Mouse (Mus musculus) lung, postnatal 0 days (tissue): ENCODE measurements around the gene Crim1. TPM values are rescaled to one million over a fixed set of nuclear protein-coding genes. Genes with fewer than 3 reads are reported as not detected.

Source experiments
- ATAC-seq: fragments of 200-750 bp; cut with Nextera tagmentation; 2 replicates; pipeline ENCODE4 v1.8.0; 2017; ENCODE audit warnings: moderate library complexity
- DNase-seq: peaks from one replicate; pipeline ENCODE4 v3.0.0-alpha.2; 2016; ENCODE audit warnings: low spot score
- H3K27ac ChIP-seq: fragments of 300-500 bp; sonication (generic); 2 replicates; pipeline ENCODE4 v1.5.1; 2014; ENCODE audit warnings: antibody characterized with exemption, mild to moderate bottlenecking, low read length, mixed read lengths
- H3K27me3 ChIP-seq: fragments of 300-500 bp; sonication (generic); replicated peaks from 2 replicates; pipeline ENCODE4 v1.6.1; 2014; ENCODE audit warnings: low read length, mixed read lengths; ENCODE audit not compliant: insufficient read depth
- H3K36me3 ChIP-seq: fragments of 300-500 bp; sonication (generic); 2 replicates; pipeline ENCODE4 v1.6.1; 2014; ENCODE audit warnings: low read length, mixed read lengths; ENCODE audit not compliant: insufficient read depth
- H3K4me1 ChIP-seq: fragments of 300-500 bp; sonication (generic); 2 replicates; pipeline ENCODE4 v1.6.1; 2014; ENCODE audit warnings: antibody characterized with exemption, low read depth, low read length, mixed read lengths; ENCODE audit not compliant: insufficient read depth
- H3K4me2 ChIP-seq: fragments of 300-500 bp; sonication (generic); replicated peaks from 2 replicates; pipeline ENCODE4 v1.6.1; 2014; ENCODE audit warnings: low read depth, mild to moderate bottlenecking, low read length, moderate library complexity, mixed read lengths
- H3K4me3 ChIP-seq: fragments of 300-500 bp; sonication (generic); 2 replicates; pipeline ENCODE4 v1.5.1; 2014; ENCODE audit warnings: low read depth, low read length
- H3K9ac ChIP-seq: fragments of 300-500 bp; sonication (generic); replicated peaks from 2 replicates; pipeline ENCODE4 v1.6.1; 2014; ENCODE audit warnings: low read depth, mild to moderate bottlenecking
- H3K9me3 ChIP-seq: fragments of 300-500 bp; sonication (generic); 2 replicates; pipeline ENCODE4 v1.6.1; 2016; ENCODE audit warnings: low read length, mixed read lengths
- CTCF ChIP-seq: IDR thresholded peaks from 2 replicates; pipeline ENCODE4 v1.5.1; 2016; ENCODE audit warnings: antibody characterized with exemption, mild to moderate bottlenecking
- EP300 ChIP-seq: IDR thresholded peaks from 2 replicates; pipeline ENCODE4 v1.6.1; 2016; ENCODE audit warnings: antibody characterized with exemption, mild to moderate bottlenecking, control low read depth
- WGBS: fragments of 180-500 bp; shearing (Covaris S2); extraction: QIAGEN DNeasy Blood & Tissue Kit; methylation state at CpG from one replicate; pipeline ENCODE4 v1.1.7; 2014; 5-methylcytosine and 5-hydroxymethylcytosine counted together
- polyA plus RNA-seq: library from polyadenylated mRNA; unstranded; fragments of >200 nt; fragmentation: Nextera tagmentation; extraction: Ambion mirVana; gene quantifications from 2 replicates; pipeline ENCODE4 v1.2.1, GENCODE M21; 2015

Crim1 gene
- polyA plus RNA-seq, 1 experiment from 2014 or later = 8.2 TPM

GRCm38 (mm10) chr17:78322369-78323335 lies 122.6 kb downstream of the Crim1 start:
- Histone ChIP-seq H3K36me3 (no peaks in the 10 kb centered on the region), H3K27me3 (peaks cover 3% of the 10 kb centered on the region; the same call in 1 of the 2 replicates), H3K9me3 (no peaks in the 10 kb centered on the region), H3K4me1 (no peaks in the 10 kb centered on the region; the same call in 1 of the 2 replicates), H3K27ac (no peak overlapping the region), H3K4me2 (no peak overlapping the region), H3K9ac (no peak overlapping the region), H3K4me3 (no peak overlapping the region)
- DNase-seq = peak; percentile 64
- peak; percentile 42; the same call in 1 of the 2 replicates for ATAC-seq
- TF ChIP-seq EP300 (peak; percentile 60; the same call in 1 of the 2 replicates), CTCF (no peak)
- WGBS = 23% methylated on average over 18 of the region's 18 CpGs

GRCm38 (mm10) chr17:78325761-78326332 lies 125.8 kb downstream of the Crim1 start:
- peaks cover 3% of the 10 kb centered on the region; the same call in 1 of the 2 replicates for H3K27me3 ChIP-seq
- no peak overlapping the region for H3K4me3 ChIP-seq
- no peak overlapping the region for H3K4me2 ChIP-seq
- DNase-seq = no peak
- H3K36me3 ChIP-seq = no peaks in the 10 kb centered on the region
- ATAC-seq = no peak
- no peak overlapping the region for H3K9ac ChIP-seq
- H3K9me3 ChIP-seq = no peaks in the 10 kb centered on the region
- H3K27ac ChIP-seq = no peak overlapping the region
- 85% methylated on average over 7 of the region's 7 CpGs for WGBS
- TF ChIP-seq CTCF (no peak), EP300 (no peak)
- peaks cover 3% of the 10 kb centered on the region; the same call in 1 of the 2 replicates for H3K4me1 ChIP-seq

- Histone ChIP-seq H3K4me1 (peaks cover 3% of the 10 kb centered on the region; the same call in 1 of the 2 replicates), H3K36me3 (no peaks in the 10 kb centered on the region), H3K9me3 (no peaks in the 10 kb centered on the region), H3K27me3 (peaks cover 3% of the 10 kb centered on the region; the same call in 1 of the 2 replicates), H3K4me2 (no peak overlapping the region), H3K4me3 (no peak overlapping the region), H3K27ac (no peak overlapping the region), H3K9ac (no peak overlapping the region)
- no peak for ATAC-seq
- WGBS = 50% methylated on average over 2 of the region's 2 CpGs
- TF ChIP-seq CTCF = no peak
- TF ChIP-seq EP300 = no peak
- no peak for DNase-seq
Observed at GRCm38 (mm10) chr17:78326381-78326780, 126.3 kb downstream of the Crim1 start.

- H3K27me3 ChIP-seq = peaks cover 3% of the 10 kb centered on the region; the same call in 1 of the 2 replicates
- H3K9ac ChIP-seq = no peak overlapping the region
- H3K4me1 ChIP-seq = peaks cover 3% of the 10 kb centered on the region; the same call in 1 of the 2 replicates
- no peak overlapping the region for H3K27ac ChIP-seq
- DNase-seq = no peak
- TF ChIP-seq CTCF (no peak), EP300 (no peak)
- H3K9me3 ChIP-seq = no peaks in the 10 kb centered on the region
- ATAC-seq = no peak
- H3K4me3 ChIP-seq = no peak overlapping the region
- WGBS = 37% methylated on average over 4 of the region's 4 CpGs
- H3K36me3 ChIP-seq = no peaks in the 10 kb centered on the region
- H3K4me2 ChIP-seq = no peak overlapping the region
Observed at GRCm38 (mm10) chr17:78327187-78327586, 127.1 kb downstream of the Crim1 start.

- no peak for TF ChIP-seq EP300
Observed at GRCm38 (mm10) chr17:78328287-78328686, 128.2 kb downstream of the Crim1 start.

GRCm38 (mm10) chr17:78331438-78331837 lies 131.4 kb downstream of the Crim1 start:
- WGBS = 80% methylated on average over 8 of the region's 8 CpGs
- Histone ChIP-seq H3K4me2 (no peak overlapping the region), H3K4me1 (peaks cover 3% of the 10 kb centered on the region; the same call in 1 of the 2 replicates), H3K27ac (no peak overlapping the region), H3K9ac (no peak overlapping the region), H3K4me3 (no peak overlapping the region), H3K36me3 (no peaks in the 10 kb centered on the region), H3K9me3 (no peaks in the 10 kb centered on the region), H3K27me3 (no peaks in the 10 kb centered on the region)
- TF ChIP-seq EP300 (no peak), CTCF (no peak)
- DNase-seq (no peak), ATAC-seq (no peak)

More at GRCm38 (mm10) chr17:78328287-78328686, 128.2 kb downstream of the Crim1 start:
- Histone ChIP-seq H3K27me3 (peaks cover 3% of the 10 kb centered on the region; the same call in 1 of the 2 replicates), H3K4me1 (peaks cover 3% of the 10 kb centered on the region; the same call in 1 of the 2 replicates), H3K9ac (no peak overlapping the region), H3K4me2 (no peak overlapping the region), H3K9me3 (no peaks in the 10 kb centered on the region), H3K36me3 (no peaks in the 10 kb centered on the region), H3K27ac (no peak overlapping the region), H3K4me3 (no peak overlapping the region)
- DNase-seq (no peak), ATAC-seq (no peak)
- 45% methylated on average over 3 of the region's 3 CpGs for WGBS
